Mouse (Mus musculus) cerebellum, adult 9-11 months (tissue): ENCODE measurements around the gene B9d2.

Experiments
- DNase-seq: peaks from one replicate; pipeline ENCODE4 v3.0.0; 2022

B9d2 gene

DNA sequence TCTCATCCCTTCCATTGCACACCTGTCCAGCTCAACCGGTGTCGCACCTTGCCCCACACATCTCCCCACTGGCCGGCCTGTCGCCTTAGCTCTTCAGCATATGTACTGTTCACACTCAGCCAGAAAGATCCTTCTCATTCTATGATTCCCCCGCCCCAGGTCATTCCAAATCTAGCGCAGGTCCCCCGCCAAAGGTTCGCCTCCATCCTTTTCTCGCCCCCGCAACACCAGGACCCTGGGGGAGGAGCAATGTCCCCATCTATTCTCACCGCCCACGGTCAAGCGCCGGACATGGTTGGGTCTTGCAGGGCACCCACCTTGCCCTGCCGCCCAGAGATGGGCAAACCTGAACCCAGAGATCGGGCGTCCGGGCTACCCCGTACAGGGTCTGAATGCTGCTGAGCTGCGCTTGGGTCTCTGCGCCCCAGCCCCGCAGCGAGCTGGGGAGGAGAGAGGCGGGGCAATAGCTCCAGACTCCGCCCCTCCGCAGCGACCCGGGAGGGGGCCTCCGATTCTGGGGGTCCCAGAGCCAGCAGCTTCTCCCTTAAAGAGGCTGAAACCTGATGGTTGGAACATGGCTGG, 5.8 kb upstream of the B9d2 start, which contains the start of gene Tmem91:
Tmem91 (minus strand) TSS at position 448 of the 582 bp plus-strand sequence.
- DNase-seq, result no peak

DNA sequence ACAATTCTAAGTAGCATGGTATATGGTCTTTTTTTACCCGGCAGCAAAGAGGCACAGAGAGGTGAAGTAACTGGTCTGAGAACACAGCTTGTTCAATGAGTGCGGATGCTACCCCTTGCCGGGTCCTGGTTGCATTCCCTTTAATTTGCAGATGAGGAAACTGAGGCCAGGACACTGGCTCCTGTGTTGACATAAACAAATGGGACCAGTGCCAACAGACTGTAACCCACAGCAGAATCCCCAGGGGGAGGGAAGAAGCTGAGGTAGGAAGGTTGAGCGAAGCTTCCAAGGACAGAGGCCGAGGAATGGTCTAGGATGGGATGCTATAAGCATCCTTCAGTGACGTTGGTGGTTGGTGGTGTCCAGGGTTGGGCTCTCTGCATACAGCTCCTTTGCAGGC, 5.2 kb upstream of the B9d2 start:
- DNase-seq, result peak; percentile 58

DNA sequence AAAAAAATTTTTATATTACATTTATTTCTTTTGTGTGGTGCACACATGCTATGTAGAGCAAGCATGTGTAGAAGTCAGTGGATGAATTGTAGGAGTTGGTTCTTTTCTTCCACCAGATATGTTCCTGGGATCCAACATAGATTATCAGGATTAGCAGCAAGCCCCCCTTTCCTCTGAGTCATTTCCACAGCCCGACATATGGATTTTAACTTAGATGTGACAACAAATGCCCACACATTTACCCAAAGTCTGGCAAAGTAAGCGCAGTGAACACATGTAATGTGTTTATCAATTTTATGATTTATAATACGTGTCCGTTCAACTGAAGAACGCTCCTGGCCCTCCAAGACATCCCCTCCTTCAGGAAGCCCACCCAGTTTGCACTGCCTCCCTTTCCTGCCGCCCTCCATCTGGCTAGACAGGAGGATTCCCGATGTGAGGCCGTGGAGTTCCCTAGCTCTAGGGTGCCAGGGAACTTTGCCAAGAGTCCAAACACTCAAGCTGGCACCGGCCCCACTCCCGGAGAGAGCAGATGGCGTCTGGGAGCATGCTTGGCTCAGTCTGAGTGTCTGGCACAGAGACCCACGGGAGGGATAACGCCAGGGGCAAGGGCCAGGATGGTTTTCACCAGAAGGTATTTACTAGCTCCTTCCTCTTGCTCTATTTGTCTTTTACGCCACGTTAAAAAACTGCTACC, 4.3 kb upstream of the B9d2 start:
- peak; percentile 98 for DNase-seq

DNA sequence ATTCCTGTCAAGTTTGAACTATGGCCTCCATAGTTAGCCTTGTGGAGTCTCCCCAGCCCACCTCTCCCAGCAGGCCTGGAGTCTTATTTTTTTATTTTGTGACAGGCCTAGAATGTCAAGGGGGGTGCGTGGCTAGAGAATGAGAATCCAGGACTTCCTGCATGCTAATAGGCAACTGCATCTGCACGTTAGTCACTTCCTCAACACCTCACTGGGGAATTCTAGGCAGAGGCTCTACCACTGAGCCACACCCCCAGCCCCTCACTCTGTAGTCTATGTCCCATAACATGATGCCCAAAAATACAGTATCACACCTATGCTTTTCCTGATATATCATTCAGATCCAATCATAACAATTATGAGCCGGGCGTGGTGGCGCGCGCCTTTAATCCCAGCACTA, 3.6 kb upstream of the B9d2 start:
- peak; percentile 51 for DNase-seq

DNA sequence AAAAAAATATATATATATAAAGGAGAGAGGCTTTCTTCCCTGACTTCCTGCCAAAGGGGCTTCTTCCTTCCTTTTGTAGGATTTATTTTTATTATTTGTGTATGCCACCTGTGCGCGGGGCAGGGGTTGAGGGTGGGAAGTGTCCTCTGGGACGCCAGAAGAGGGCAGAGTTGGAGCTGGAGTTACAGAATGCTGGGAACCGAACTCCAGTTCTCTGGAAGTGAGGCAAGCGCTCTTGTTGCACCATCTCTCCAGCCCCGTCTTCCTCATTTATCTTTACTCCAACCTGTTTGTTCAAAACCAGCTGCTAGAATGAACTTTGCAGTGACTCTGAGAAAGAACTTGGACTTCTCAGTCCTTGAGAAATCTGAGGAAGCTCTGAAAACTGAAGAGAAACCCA, 609 bp upstream of the B9d2 start:
- DNase-seq, result no peak

DNA sequence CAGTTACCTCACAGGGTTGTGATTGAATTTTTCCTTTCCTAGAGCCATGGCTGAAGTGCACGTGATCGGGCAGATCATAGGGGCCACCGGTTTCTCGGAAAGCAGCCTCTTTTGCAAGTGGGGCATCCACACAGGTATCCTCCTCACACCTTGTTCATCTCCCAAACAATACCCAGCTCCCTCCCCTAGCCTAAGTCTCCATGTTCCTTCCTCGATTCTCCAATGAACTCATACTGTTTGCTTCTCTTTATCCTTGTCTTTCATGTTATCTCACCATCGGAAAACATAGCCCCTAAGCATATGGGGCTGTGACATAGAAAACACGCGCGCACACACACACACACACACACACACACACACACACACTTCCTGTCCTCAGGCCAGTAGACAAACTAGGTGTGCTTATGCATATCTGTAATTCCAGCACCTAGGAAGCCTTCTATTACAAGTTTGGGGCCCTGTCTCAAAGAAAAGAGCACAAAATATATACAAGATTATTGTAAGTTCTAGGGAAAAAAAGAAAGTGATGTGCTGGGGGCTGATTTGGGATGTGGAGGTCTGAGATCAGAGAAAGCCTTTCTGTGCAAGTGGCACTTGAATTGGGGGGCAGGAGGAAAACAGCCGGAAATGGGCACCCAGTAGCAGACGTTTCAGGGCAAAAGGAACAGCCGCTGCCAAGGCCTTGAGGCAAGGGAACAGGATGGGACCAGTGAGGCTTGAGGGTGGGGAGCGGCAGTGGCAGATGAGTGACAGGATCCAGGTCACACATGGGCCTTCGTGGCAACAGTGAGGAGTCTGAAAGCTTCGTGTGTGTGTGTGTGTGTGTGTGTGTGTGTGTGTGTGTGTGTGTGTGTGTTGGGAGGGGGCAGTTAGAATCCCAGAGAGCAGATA, 1.0 kb downstream of the B9d2 start:
- DNase-seq, result peak; percentile 46

DNA sequence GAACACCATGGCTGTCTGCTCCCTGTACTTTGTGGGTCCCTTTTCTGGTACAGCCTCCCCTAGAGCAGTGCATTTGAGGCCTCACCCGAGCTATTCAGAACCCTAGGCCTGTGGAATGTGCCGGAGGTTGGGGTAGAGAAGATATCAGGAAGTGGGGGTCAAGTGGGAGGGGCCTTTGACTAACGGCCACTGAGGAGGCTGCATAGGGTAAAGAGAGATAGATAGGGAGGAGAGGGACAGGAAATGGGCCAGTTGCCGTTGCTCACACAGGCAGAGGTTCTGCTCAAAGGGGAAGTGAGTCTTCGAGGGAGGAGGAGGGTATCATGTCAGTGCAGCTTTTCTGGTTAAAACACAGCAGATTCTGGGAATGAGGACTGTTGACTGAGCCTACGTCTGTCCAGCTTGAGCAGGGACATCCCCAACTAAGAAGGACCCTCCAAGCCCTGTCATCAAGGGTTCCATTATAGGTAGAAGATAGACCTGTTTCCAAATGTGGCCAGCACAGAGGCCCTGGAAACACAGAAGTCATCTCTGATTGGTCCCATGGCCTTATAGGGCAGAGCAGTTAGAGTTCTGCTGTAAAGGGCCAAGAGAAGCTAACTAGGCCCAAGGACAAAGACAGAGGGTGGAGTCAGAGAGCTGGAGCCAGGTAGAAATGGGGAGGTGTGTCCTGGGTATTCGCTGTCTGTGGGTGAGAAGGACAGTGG, 3.0 kb downstream of the B9d2 start:
- no peak for DNase-seq

DNA sequence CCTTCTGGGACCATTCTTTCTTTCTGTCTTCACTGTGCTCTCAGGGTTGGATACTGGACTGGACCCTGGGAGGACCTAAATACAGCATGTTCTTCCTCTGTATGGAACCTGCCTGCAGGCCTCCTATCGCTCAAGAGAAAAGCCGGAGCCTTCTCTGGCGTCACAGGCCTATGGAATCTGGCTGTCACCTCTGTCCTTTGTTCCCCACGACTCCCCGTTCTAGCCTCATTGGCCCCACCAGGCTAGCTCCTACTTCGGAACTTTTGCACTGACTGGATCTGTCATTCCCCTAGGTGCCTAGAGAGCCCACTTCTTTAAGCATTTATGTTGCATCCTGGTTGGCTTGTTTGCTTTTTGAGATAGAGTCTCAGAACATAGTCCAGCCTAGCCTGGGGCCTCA, 4.1 kb downstream of the B9d2 start:
- DNase-seq, result no peak

DNA sequence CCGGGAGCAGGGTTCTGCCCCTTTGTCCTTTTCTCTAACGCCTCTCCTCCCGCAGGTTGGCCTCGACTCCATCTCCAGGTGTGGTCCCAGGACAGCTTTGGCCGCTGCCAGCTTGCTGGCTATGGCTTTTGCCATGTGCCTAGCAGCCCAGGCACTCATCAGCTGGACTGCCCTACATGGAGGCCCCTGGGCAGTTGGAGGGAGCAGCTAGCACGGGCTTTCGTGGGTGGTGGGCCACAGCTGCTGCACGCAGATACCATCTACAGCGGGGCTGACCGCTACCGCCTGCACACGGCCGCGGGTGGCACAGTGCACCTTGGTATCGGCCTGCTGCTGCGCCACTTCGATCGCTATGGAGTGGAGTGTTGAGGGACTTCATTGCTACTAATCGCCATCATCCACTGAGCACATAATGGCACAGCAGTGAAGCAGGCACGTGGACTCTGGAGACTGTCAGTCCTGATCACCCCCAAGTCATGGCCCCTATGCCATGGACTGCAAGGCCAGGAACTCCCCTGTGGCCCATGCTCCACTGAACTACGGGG, 5.4 kb downstream of the B9d2 start:
- DNase-seq, result no peak

DNA sequence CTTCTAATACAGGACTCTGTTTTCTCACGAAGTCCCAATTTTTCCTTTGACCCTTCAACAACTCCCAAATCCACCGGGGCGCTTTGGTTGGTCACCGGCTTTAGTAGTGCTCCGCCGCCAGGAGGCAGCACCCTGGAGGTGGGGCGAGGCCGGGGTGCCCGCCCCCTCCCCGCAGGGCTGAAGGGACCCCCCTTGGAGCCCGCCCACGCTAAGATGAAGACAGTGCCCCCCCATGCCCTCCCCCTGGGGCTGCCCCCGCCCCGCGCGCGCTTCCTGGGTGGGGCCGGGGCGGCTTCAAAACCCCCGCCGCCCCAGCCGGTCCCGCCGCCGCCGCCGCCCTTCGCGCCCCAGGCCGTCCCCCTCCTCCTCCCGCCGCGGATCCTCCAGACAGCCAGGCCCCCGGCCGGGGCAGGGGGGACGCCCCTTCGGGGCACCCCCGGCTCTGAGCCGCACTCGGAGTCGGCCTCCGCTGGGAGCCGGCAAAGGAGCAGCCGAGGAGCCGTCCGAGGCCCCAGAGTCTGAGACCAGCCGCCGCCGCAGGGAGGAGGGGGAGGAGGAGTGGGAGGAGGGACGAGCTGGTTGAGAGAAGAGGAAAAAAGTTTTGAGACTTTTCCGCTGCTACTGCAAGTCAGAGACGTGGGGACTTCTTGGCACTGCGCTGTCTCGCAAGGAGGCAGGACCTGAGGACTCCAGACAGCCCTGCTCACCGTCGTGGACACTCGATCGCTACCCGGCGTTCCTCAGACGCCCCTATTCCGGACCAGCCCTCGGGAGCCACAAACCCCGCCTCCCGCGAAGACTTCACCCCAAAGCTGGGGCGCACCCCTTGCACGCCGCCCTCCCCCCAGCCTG, 6.3 kb downstream of the B9d2 start, which contains the start of gene Tgfb1:
Tgfb1 (plus strand) TSS at position 323 of the 852 bp plus-strand sequence.
- no peak for DNase-seq

DNA sequence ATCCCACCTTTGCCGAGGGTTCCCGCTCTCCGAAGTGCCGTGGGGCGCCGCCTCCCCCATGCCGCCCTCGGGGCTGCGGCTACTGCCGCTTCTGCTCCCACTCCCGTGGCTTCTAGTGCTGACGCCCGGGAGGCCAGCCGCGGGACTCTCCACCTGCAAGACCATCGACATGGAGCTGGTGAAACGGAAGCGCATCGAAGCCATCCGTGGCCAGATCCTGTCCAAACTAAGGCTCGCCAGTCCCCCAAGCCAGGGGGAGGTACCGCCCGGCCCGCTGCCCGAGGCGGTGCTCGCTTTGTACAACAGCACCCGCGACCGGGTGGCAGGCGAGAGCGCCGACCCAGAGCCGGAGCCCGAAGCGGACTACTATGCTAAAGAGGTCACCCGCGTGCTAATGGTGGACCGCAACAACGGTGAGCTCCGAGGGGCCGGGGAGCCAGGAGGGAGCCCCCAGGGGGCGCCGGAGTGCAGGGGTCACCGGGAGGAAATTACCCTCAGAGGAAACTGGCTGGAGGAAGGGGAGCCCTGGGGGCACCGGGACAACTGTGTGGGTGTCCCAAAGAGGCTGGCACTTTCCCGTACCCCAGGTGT, 7.3 kb downstream of the B9d2 start:
- DNase-seq, result no peak

DNA sequence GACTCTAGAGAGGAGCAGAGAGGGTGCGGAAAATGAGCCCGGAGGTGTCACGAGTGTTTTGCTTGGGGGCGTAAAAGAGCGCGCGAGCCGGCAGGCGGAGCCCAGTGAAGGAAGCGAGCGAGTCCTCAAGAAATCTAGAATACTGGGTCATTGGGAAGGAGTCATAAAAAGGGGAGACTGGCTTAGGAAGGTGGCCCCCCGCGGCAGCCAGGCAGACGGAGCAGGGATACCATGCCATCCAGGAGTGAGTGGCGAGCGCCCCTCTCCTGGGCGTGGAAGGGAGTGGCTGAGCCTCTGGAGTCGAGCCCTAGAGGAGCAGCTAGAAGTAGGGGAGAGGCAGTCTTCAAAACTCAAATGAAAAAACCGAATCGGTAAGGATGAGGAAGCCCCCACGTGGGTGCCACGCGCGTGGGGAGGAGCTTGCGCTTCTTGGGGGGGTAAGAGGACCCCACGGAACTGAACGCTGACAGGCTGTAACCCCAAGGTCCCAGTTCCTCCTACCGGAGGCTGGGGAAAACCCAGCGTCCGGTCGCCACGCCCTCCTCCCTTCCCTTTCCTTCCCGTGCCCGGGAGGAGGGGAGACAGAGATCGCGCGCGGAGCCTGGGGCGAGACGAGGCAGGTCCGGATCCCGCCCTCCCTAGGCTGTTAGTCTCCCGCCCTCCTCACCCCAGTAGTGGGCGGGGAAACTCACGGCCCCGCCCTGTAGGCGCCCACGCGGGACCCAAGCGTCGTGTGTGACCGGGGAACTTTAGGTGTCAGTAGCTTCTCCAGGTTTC, 8.4 kb downstream of the B9d2 start:
- DNase-seq, result no peak

DNA sequence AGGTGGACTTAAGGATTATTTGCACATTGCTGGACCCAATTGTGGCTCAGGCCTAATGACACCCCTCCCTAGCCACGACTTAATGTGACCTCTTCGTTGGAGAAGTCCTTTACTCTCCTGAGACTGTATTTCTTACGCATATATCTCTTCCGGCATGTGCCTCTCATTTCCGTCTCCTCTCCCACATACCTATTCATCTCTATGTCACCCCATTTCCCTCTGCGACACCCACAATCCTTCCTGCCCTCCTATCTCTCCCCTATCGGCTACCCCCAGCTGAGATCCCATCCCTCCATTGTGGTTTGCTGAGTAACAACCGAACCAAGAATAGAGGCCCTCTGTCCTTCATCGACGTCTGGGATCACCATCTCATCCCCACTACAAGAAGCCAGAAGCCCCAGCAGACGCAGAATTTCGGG, 9.0 kb downstream of the B9d2 start:
- DNase-seq, result no peak

DNA sequence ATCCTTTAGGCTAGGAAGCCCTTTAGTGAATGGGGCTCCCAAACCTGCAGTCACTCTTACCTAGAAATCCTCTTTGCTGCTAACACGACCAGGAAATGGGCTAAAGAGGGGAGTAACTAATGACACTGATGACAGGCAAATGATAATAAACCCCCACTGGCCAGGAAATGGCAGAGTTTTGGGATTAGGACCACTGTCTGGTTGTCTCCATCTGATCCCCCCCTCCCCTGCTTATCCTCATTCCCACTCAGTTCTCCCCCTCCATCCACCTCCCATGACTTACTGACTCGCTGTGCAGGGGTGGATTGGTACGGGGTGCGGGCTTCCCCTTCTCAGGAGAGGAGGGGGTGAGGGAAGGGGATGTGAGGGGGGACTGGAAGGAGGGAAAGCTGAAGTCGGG, 9.5 kb downstream of the B9d2 start:
- DNase-seq, result no peak

DNA sequence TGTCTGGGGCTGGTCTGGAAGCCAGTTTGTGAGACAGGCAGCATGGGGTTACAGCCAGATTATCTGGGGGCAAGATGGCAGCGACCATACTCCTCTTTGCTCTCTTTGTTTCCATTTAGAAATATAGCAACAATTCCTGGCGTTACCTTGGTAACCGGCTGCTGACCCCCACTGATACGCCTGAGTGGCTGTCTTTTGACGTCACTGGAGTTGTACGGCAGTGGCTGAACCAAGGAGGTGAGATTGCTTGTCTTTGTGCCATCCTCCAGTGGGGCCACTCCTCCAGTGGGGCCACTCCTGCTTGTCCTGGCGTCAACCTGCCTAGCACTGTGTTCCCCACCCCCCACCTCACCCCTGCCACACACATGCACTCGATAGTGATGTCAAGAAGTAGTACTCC, 13.5 kb downstream of the B9d2 start:
- no peak for DNase-seq

DNA sequence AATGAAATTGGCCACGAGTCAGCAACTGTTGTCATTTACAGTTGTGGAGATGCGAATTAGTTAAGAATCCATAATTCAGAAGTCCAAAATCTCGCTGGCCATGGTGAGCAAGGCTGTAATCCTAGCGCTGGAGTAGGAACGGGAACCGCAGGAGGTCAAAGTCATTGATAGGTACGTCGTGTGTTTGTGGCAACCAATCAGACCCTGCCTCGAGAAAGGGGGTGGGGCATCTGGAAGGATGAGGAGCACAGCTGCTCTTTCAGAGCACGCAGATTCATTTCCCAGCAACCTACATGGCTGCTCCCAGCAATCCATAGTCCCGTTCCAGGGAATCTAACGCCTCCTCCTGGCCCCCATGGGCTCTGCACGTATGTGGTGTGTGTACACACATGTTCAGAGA, 19.3 kb downstream of the B9d2 start:
- DNase-seq, result no peak

DNA sequence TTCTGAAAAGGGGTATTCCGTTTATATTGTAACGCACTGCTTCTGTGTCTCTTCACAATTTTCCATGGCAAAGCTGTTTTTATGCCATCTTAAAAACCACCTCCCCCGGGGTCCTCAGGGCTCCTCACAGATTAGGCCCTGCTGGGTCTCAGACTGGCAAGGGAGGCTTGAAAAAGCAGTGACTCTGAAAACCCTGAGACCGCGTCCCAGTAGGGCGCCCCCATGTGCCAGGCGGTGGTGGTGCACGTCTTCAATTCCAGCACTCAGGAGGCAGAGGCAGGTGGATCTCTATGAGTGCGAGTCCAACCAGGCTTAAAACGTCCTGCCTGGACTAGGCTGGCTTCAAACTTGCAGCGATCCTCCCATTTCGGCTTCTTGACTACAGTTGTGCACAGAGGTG, 20.2 kb downstream of the B9d2 start:
- no peak for DNase-seq

DNA sequence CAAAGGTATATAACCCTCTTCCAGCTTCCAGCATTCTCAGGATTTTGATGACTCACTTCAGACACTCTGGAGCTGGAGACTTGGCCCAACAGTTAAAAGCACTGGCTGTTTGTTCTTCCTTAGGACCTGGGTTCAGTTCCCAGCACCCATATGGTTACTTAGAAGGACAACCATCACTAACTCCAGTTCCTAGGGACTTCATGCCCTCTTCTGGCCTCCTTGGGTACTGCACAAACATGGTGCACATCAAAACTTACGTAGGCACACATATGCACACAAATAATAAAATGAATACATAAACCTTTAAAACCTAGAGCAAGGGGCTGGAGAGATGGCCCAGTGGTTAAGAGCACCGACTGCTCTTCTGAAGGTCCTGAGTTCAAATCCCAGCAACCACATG, 21.8 kb downstream of the B9d2 start:
- no peak for DNase-seq

DNA sequence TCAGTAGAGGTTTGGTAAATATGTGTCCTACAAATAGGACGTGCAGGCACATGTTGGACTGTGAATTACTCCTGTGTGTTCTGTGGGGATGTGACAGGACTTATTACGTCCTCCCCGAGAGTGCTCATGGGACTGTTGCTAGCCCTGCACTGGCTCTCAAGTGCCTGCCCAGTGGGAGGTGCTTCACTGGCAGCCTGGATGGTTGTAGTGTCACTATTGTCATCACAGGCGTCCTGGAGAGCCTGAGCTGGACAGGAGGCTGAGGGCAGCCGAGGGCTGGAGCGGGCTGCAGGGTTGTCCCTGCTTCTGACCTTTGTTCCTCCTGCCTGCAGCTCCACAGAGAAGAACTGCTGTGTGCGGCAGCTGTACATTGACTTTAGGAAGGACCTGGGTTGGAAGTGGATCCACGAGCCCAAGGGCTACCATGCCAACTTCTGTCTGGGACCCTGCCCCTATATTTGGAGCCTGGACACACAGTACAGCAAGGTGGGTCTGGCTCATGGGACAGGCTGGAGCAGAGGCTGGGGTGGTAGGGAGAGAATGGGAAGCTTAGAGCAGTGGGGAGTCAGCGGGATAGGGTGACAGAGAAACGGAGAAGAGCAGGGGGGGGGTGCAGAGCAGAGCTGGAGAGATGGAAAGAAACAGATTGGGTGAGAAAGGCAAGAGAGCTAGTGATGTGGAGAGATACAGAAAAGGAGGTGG, 23.4 kb downstream of the B9d2 start:
- no peak for DNase-seq
